Mouse (Mus musculus): ENCODE measurements around the gene Plcg2. TPM values are rescaled to one million over a fixed set of nuclear protein-coding genes. Genes with fewer than 3 reads are reported as not detected.

Plcg2 gene
- polyA plus RNA-seq, 1 experiment from 2014 or later, result 1.8 TPM

- Histone ChIP-seq H3K9ac (ENCODE audit: low read depth, low read length) (no peak overlapping the region), H3K4me3 (ENCODE audit: low read depth, low read length) (no peak overlapping the region), H3K4me1 (replicated peaks; ENCODE audit: control insufficient read depth, insufficient read depth, low read length) (no peaks in the 10 kb centered on the region), H3K4me2 (replicated peaks; ENCODE audit: low read depth, low read length) (no peak overlapping the region), H3K27me3 (ENCODE audit: control insufficient read depth, insufficient read depth, low read length) (no peaks in the 10 kb centered on the region), H3K36me3 (ENCODE audit: control insufficient read depth, insufficient read depth, low read length) (no peaks in the 10 kb centered on the region), H3K9me3 (ENCODE audit: control insufficient read depth, low read length) (no peaks in the 10 kb centered on the region), H3K27ac (ENCODE audit: low read depth, low read length) (no peak overlapping the region)
- ATAC-seq (ENCODE audit: low FRiP score) (no peak), DNase-seq (ENCODE audit: low spot score) (no peak)
- 59% methylated on average over 9 of the region's 9 CpGs for WGBS
Measured at GRCm38 (mm10) chr8:117576291-117576785, 78.2 kb downstream of the Plcg2 start.

- ATAC-seq (ENCODE audit: low FRiP score) (no peak), DNase-seq (ENCODE audit: low spot score) (no peak)
- no peaks in the 10 kb centered on the region for H3K9me3 ChIP-seq (ENCODE audit: control insufficient read depth, low read length)
- H3K27ac ChIP-seq (ENCODE audit: low read depth, low read length), result no peak overlapping the region
- H3K4me2 ChIP-seq (replicated peaks; ENCODE audit: low read depth, low read length), result no peak overlapping the region
- H3K4me1 ChIP-seq (replicated peaks; ENCODE audit: control insufficient read depth, insufficient read depth, low read length), result no peaks in the 10 kb centered on the region
- no peak overlapping the region for H3K9ac ChIP-seq (ENCODE audit: low read depth, low read length)
- no peaks in the 10 kb centered on the region for H3K27me3 ChIP-seq (ENCODE audit: control insufficient read depth, insufficient read depth, low read length)
- H3K36me3 ChIP-seq (ENCODE audit: control insufficient read depth, insufficient read depth, low read length), result no peaks in the 10 kb centered on the region
- WGBS, result 88% methylated on average over 6 of the region's 6 CpGs
- no peak overlapping the region for H3K4me3 ChIP-seq (ENCODE audit: low read depth, low read length)
Measured at GRCm38 (mm10) chr8:117577059-117577458, 79.0 kb downstream of the Plcg2 start.

GRCm38 (mm10) chr8:117577883-117578282 lies 79.8 kb downstream of the Plcg2 start:
- Histone ChIP-seq H3K36me3 (ENCODE audit: control insufficient read depth, insufficient read depth, low read length) (no peaks in the 10 kb centered on the region), H3K9me3 (ENCODE audit: control insufficient read depth, low read length) (no peaks in the 10 kb centered on the region), H3K9ac (ENCODE audit: low read depth, low read length) (no peak overlapping the region), H3K27me3 (ENCODE audit: control insufficient read depth, insufficient read depth, low read length) (no peaks in the 10 kb centered on the region), H3K4me2 (replicated peaks; ENCODE audit: low read depth, low read length) (no peak overlapping the region), H3K4me3 (ENCODE audit: low read depth, low read length) (no peak overlapping the region), H3K4me1 (replicated peaks; ENCODE audit: control insufficient read depth, insufficient read depth, low read length) (no peaks in the 10 kb centered on the region), H3K27ac (ENCODE audit: low read depth, low read length) (no peak overlapping the region)
- WGBS, result 58% methylated on average over 10 of the region's 10 CpGs
- ATAC-seq (ENCODE audit: low FRiP score), result no peak
- DNase-seq (ENCODE audit: low spot score), result peak; percentile 24

- no peak for ATAC-seq (ENCODE audit: low FRiP score)
- Histone ChIP-seq H3K4me1 (replicated peaks; ENCODE audit: control insufficient read depth, insufficient read depth, low read length) (no peaks in the 10 kb centered on the region), H3K4me2 (replicated peaks; ENCODE audit: low read depth, low read length) (no peak overlapping the region), H3K27ac (ENCODE audit: low read depth, low read length) (no peak overlapping the region), H3K4me3 (ENCODE audit: low read depth, low read length) (no peak overlapping the region), H3K9ac (ENCODE audit: low read depth, low read length) (no peak overlapping the region), H3K27me3 (ENCODE audit: control insufficient read depth, insufficient read depth, low read length) (no peaks in the 10 kb centered on the region), H3K36me3 (ENCODE audit: control insufficient read depth, insufficient read depth, low read length) (no peaks in the 10 kb centered on the region), H3K9me3 (ENCODE audit: control insufficient read depth, low read length) (no peaks in the 10 kb centered on the region)
- WGBS, result 90% methylated on average over 6 of the region's 6 CpGs
- no peak for DNase-seq (ENCODE audit: low spot score)
Measured at GRCm38 (mm10) chr8:117578856-117579255, 80.8 kb downstream of the Plcg2 start.

GRCm38 (mm10) chr8:117593862-117594261 lies 95.8 kb downstream of the Plcg2 start:
- H3K9ac ChIP-seq (ENCODE audit: low read depth, low read length), result no peak overlapping the region
- 88% methylated on average over 5 of the region's 5 CpGs for WGBS
- DNase-seq (ENCODE audit: low spot score), result no peak
- no peak for ATAC-seq (ENCODE audit: low FRiP score)
- no peak overlapping the region for H3K27ac ChIP-seq (ENCODE audit: low read depth, low read length)
- no peaks in the 10 kb centered on the region for H3K4me1 ChIP-seq (replicated peaks; ENCODE audit: control insufficient read depth, insufficient read depth, low read length)
- no peaks in the 10 kb centered on the region for H3K36me3 ChIP-seq (ENCODE audit: control insufficient read depth, insufficient read depth, low read length)
- H3K9me3 ChIP-seq (ENCODE audit: control insufficient read depth, low read length), result no peaks in the 10 kb centered on the region
- H3K4me3 ChIP-seq (ENCODE audit: low read depth, low read length), result no peak overlapping the region
- H3K27me3 ChIP-seq (ENCODE audit: control insufficient read depth, insufficient read depth, low read length), result no peaks in the 10 kb centered on the region
- H3K4me2 ChIP-seq (replicated peaks; ENCODE audit: low read depth, low read length), result no peak overlapping the region

DNA sequence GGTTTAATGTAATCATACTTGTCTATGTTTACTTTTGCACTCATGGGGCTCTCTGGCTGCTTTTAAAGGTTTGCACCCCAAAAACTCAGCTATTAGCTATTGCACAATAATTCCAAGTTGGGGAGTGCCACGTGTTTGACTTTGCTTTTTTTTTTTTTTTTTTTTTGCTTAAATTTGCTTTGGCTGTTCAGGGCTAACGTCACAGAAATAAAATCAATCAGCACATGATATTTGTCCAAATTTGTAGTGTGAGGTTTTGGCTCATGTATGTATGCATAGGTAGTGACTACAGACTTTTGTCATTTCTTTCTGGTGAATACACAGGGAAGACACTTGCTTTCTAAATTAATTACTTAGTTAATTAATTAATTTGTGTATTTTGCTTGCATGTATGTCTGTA lies 96.9 kb downstream of the Plcg2 start:
- no peaks in the 10 kb centered on the region for H3K4me1 ChIP-seq (replicated peaks; ENCODE audit: control insufficient read depth, insufficient read depth, low read length)
- no peaks in the 10 kb centered on the region for H3K27me3 ChIP-seq (ENCODE audit: control insufficient read depth, insufficient read depth, low read length)
- no peak for ATAC-seq (ENCODE audit: low FRiP score)
- H3K4me2 ChIP-seq (replicated peaks; ENCODE audit: low read depth, low read length), result no peak overlapping the region
- no peak overlapping the region for H3K4me3 ChIP-seq (ENCODE audit: low read depth, low read length)
- H3K9ac ChIP-seq (ENCODE audit: low read depth, low read length), result no peak overlapping the region
- no peak for DNase-seq (ENCODE audit: low spot score)
- WGBS, result 89% methylated on average over 2 of the region's 2 CpGs
- H3K27ac ChIP-seq (ENCODE audit: low read depth, low read length), result no peak overlapping the region
- no peaks in the 10 kb centered on the region for H3K9me3 ChIP-seq (ENCODE audit: control insufficient read depth, low read length)
- H3K36me3 ChIP-seq (ENCODE audit: control insufficient read depth, insufficient read depth, low read length), result no peaks in the 10 kb centered on the region

GRCm38 (mm10) chr8:117596777-117597176 lies 98.7 kb downstream of the Plcg2 start:
- no peaks in the 10 kb centered on the region for H3K9me3 ChIP-seq (ENCODE audit: control insufficient read depth, low read length)
- H3K27ac ChIP-seq (ENCODE audit: low read depth, low read length), result no peak overlapping the region
- no peaks in the 10 kb centered on the region for H3K4me1 ChIP-seq (replicated peaks; ENCODE audit: control insufficient read depth, insufficient read depth, low read length)
- no peak for DNase-seq (ENCODE audit: low spot score)
- ATAC-seq (ENCODE audit: low FRiP score), result no peak
- H3K9ac ChIP-seq (ENCODE audit: low read depth, low read length), result no peak overlapping the region
- no peaks in the 10 kb centered on the region for H3K27me3 ChIP-seq (ENCODE audit: control insufficient read depth, insufficient read depth, low read length)
- no peak overlapping the region for H3K4me3 ChIP-seq (ENCODE audit: low read depth, low read length)
- no peak overlapping the region for H3K4me2 ChIP-seq (replicated peaks; ENCODE audit: low read depth, low read length)
- 76% methylated on average over 5 of the region's 5 CpGs for WGBS
- H3K36me3 ChIP-seq (ENCODE audit: control insufficient read depth, insufficient read depth, low read length), result no peaks in the 10 kb centered on the region

DNA sequence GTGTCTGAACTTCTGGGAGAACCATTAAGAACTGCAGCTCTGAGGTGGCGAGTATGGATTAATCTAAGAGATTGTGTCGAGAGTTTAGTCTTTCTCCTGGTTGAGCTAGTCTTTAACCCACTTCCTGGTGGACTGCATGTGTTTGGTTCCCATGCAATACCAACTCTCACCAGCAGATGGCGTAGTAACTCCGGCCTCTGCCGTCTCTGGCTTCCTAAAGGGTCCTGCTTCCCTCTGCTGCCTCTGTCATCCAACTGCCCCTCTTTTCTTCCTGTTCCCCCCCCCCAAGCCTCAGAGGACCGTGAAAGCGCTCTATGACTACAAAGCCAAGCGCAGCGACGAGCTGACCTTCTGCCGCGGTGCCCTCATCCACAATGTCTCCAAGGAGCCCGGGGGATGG lies 102.7 kb downstream of the Plcg2 start:
- DNase-seq (ENCODE audit: low spot score), result peak; percentile 60
- H3K4me1 ChIP-seq (replicated peaks; ENCODE audit: control insufficient read depth, insufficient read depth, low read length), result no peaks in the 10 kb centered on the region
- H3K27me3 ChIP-seq (ENCODE audit: control insufficient read depth, insufficient read depth, low read length), result no peaks in the 10 kb centered on the region
- H3K4me3 ChIP-seq (ENCODE audit: low read depth, low read length), result no peak overlapping the region
- no peak for ATAC-seq (ENCODE audit: low FRiP score)
- H3K36me3 ChIP-seq (ENCODE audit: control insufficient read depth, insufficient read depth, low read length), result no peaks in the 10 kb centered on the region
- no peaks in the 10 kb centered on the region for H3K9me3 ChIP-seq (ENCODE audit: control insufficient read depth, low read length)
- H3K9ac ChIP-seq (ENCODE audit: low read depth, low read length), result no peak overlapping the region
- H3K4me2 ChIP-seq (replicated peaks; ENCODE audit: low read depth, low read length), result no peak overlapping the region
- H3K27ac ChIP-seq (ENCODE audit: low read depth, low read length), result no peak overlapping the region
- WGBS, result 74% methylated on average over 13 of the region's 13 CpGs

DNA sequence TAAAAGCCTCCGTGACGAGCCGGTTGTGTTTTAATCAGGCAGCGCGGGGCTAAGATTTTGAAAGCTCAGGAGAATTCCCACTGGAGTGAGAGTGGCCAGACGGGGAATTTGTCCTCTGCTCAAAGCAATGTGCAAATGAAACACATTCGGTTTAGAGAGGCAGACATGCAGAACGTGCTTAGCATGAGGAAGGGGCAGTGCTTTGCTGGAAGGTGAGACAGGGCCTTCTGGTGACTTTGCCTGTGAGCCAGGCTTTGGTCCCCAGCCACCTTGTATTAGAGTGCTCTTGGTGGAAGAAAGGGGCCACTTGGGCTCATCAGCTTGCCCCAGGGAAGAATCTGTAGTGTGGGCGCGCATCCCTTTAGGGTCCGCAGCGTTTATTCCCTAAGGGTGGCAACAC lies 106.0 kb downstream of the Plcg2 start:
- WGBS, result 90% methylated on average over 12 of the region's 12 CpGs
- no peak for DNase-seq (ENCODE audit: low spot score)

More for the DNA sequence above, 106.0 kb downstream of the Plcg2 start:
- H3K4me3 ChIP-seq (ENCODE audit: low read depth, low read length), result no peak overlapping the region
- H3K9me3 ChIP-seq (ENCODE audit: control insufficient read depth, low read length), result no peaks in the 10 kb centered on the region
- H3K9ac ChIP-seq (ENCODE audit: low read depth, low read length), result no peak overlapping the region
- no peak overlapping the region for H3K4me2 ChIP-seq (replicated peaks; ENCODE audit: low read depth, low read length)
- no peaks in the 10 kb centered on the region for H3K27me3 ChIP-seq (ENCODE audit: control insufficient read depth, insufficient read depth, low read length)
- H3K27ac ChIP-seq (ENCODE audit: low read depth, low read length), result no peak overlapping the region
- no peak for ATAC-seq (ENCODE audit: low FRiP score)
- H3K36me3 ChIP-seq (ENCODE audit: control insufficient read depth, insufficient read depth, low read length), result no peaks in the 10 kb centered on the region
- H3K4me1 ChIP-seq (replicated peaks; ENCODE audit: control insufficient read depth, insufficient read depth, low read length), result no peaks in the 10 kb centered on the region

Measured in hindbrain, embryonic 11.5 days (tissue).